Mouse (Mus musculus): ENCODE measurements around the gene Iqgap1. TPM values are rescaled to one million over a fixed set of nuclear protein-coding genes. Genes with fewer than 3 reads are reported as not detected.

Iqgap1 gene
- polyA plus RNA-seq, 1 experiment from 2014 or later, result 17.5 TPM

- Histone ChIP-seq H3K27ac (ENCODE audit: low read length) (peak within 1 kb of the TSS; percentile 96), H3K9ac (ENCODE audit: low read depth, low read length) (peak within 1 kb of the TSS; percentile 96), H3K4me1 (ENCODE audit: control insufficient read depth, insufficient read depth, low read length) (peaks cover 19% of the 10 kb centered on the region), H3K27me3 (ENCODE audit: control insufficient read depth, insufficient read depth, low read depth, low read length) (no peaks in the 10 kb centered on the region), H3K4me2 (ENCODE audit: low read length) (peak within 1 kb of the TSS; percentile 72), H3K9me3 (replicated peaks; ENCODE audit: control insufficient read depth, low read length, poor library complexity, severe bottlenecking) (no peaks in the 10 kb centered on the region), H3K4me3 (ENCODE audit: low read depth, low read length) (peak within 1 kb of the TSS; percentile 93), H3K36me3 (ENCODE audit: control insufficient read depth, insufficient read depth, low read length) (no peaks in the 10 kb centered on the region)
- ATAC-seq, result peak; percentile 82
- under 1% methylated on average over 78 of the region's 83 CpGs for WGBS
Observed at GRCm38 (mm10) chr7:80688556-80689220, 137.1 kb downstream of the Iqgap1 start, which contains the start of gene Crtc3. TSS of gene Crtc3 (minus strand) at chr7:80688877.

GRCm38 (mm10) chr7:80687721-80688555, 137.8 kb downstream of the Iqgap1 start:
- peak overlapping the region; percentile 96 for H3K9ac ChIP-seq (ENCODE audit: low read depth, low read length)
- no peaks in the 10 kb centered on the region for H3K27me3 ChIP-seq (ENCODE audit: control insufficient read depth, insufficient read depth, low read depth, low read length)
- peaks cover 19% of the 10 kb centered on the region for H3K4me1 ChIP-seq (ENCODE audit: control insufficient read depth, insufficient read depth, low read length)
- H3K9me3 ChIP-seq (replicated peaks; ENCODE audit: control insufficient read depth, low read length, poor library complexity, severe bottlenecking), result no peaks in the 10 kb centered on the region
- peak overlapping the region; percentile 93 for H3K4me3 ChIP-seq (ENCODE audit: low read depth, low read length)
- peak; percentile 52 for ATAC-seq
- peak overlapping the region; percentile 72 for H3K4me2 ChIP-seq (ENCODE audit: low read length)
- under 1% methylated on average over 68 of the region's 69 CpGs for WGBS
- H3K27ac ChIP-seq (ENCODE audit: low read length), result peak overlapping the region; percentile 96
- H3K36me3 ChIP-seq (ENCODE audit: control insufficient read depth, insufficient read depth, low read length), result no peaks in the 10 kb centered on the region

DNA sequence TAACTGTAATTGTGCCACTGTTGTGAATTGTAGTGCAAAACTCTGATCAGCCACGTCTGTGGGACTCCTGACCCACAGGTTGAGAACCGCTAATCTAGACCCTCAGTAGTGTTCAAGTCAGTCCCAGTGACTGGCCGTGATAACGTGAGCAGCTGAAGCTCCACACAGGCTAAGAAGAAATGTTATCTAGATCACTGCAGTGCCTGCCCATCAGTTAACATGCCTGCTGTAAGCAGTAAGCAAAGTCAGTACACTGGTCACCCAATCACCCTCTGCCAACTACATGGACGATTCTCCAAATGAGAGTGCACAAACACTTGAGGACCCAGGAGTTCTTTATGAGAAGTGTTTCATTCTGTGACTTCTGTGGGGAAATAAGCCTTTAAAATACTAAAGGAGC, 140.1 kb downstream of the Iqgap1 start:
- no peak overlapping the region for H3K4me2 ChIP-seq (ENCODE audit: low read length)
- no peaks in the 10 kb centered on the region for H3K9me3 ChIP-seq (replicated peaks; ENCODE audit: control insufficient read depth, low read length, poor library complexity, severe bottlenecking)
- no peaks in the 10 kb centered on the region for H3K36me3 ChIP-seq (ENCODE audit: control insufficient read depth, insufficient read depth, low read length)
- WGBS, result 87% methylated on average over 5 of the region's 5 CpGs
- no peak for ATAC-seq
- H3K4me1 ChIP-seq (ENCODE audit: control insufficient read depth, insufficient read depth, low read length), result peaks cover 19% of the 10 kb centered on the region
- H3K9ac ChIP-seq (ENCODE audit: low read depth, low read length), result no peak overlapping the region
- H3K4me3 ChIP-seq (ENCODE audit: low read depth, low read length), result no peak overlapping the region
- no peak overlapping the region for H3K27ac ChIP-seq (ENCODE audit: low read length)
- H3K27me3 ChIP-seq (ENCODE audit: control insufficient read depth, insufficient read depth, low read depth, low read length), result no peaks in the 10 kb centered on the region

- no peak overlapping the region for H3K9ac ChIP-seq (ENCODE audit: low read depth, low read length)
- H3K4me2 ChIP-seq (ENCODE audit: low read length), result no peak overlapping the region
- no peaks in the 10 kb centered on the region for H3K36me3 ChIP-seq (ENCODE audit: control insufficient read depth, insufficient read depth, low read length)
- no peaks in the 10 kb centered on the region for H3K9me3 ChIP-seq (replicated peaks; ENCODE audit: control insufficient read depth, low read length, poor library complexity, severe bottlenecking)
- peaks cover 26% of the 10 kb centered on the region for H3K4me1 ChIP-seq (ENCODE audit: control insufficient read depth, insufficient read depth, low read length)
- no peak overlapping the region for H3K4me3 ChIP-seq (ENCODE audit: low read depth, low read length)
- no peak overlapping the region for H3K27ac ChIP-seq (ENCODE audit: low read length)
- ATAC-seq, result no peak
- H3K27me3 ChIP-seq (ENCODE audit: control insufficient read depth, insufficient read depth, low read depth, low read length), result no peaks in the 10 kb centered on the region
- 58% methylated on average over 1 of the region's 1 CpGs for WGBS
Observed at GRCm38 (mm10) chr7:80682630-80683029, 143.1 kb downstream of the Iqgap1 start.

GRCm38 (mm10) chr7:80680218-80680847, 145.4 kb downstream of the Iqgap1 start:
- Histone ChIP-seq H3K27me3 (ENCODE audit: control insufficient read depth, insufficient read depth, low read depth, low read length) (no peaks in the 10 kb centered on the region), H3K27ac (ENCODE audit: low read length) (no peak overlapping the region), H3K4me1 (ENCODE audit: control insufficient read depth, insufficient read depth, low read length) (peaks cover 12% of the 10 kb centered on the region), H3K9me3 (replicated peaks; ENCODE audit: control insufficient read depth, low read length, poor library complexity, severe bottlenecking) (no peaks in the 10 kb centered on the region), H3K9ac (ENCODE audit: low read depth, low read length) (no peak overlapping the region), H3K36me3 (ENCODE audit: control insufficient read depth, insufficient read depth, low read length) (no peaks in the 10 kb centered on the region), H3K4me3 (ENCODE audit: low read depth, low read length) (no peak overlapping the region), H3K4me2 (ENCODE audit: low read length) (no peak overlapping the region)
- 24% methylated on average over 12 of the region's 12 CpGs for WGBS
- no peak for ATAC-seq

GRCm38 (mm10) chr7:80672323-80672722, 153.5 kb downstream of the Iqgap1 start:
- Histone ChIP-seq H3K4me1 (ENCODE audit: control insufficient read depth, insufficient read depth, low read length) (no peaks in the 10 kb centered on the region; the same call in 1 of the 2 replicates), H3K4me2 (ENCODE audit: low read length) (no peak overlapping the region), H3K9me3 (replicated peaks; ENCODE audit: control insufficient read depth, low read length, poor library complexity, severe bottlenecking) (no peaks in the 10 kb centered on the region), H3K27ac (ENCODE audit: low read length) (no peak overlapping the region), H3K4me3 (ENCODE audit: low read depth, low read length) (no peak overlapping the region), H3K27me3 (ENCODE audit: control insufficient read depth, insufficient read depth, low read depth, low read length) (no peaks in the 10 kb centered on the region), H3K36me3 (ENCODE audit: control insufficient read depth, insufficient read depth, low read length) (no peaks in the 10 kb centered on the region), H3K9ac (ENCODE audit: low read depth, low read length) (no peak overlapping the region)
- ATAC-seq, result no peak
- 56% methylated on average over 3 of the region's 3 CpGs for WGBS

DNA sequence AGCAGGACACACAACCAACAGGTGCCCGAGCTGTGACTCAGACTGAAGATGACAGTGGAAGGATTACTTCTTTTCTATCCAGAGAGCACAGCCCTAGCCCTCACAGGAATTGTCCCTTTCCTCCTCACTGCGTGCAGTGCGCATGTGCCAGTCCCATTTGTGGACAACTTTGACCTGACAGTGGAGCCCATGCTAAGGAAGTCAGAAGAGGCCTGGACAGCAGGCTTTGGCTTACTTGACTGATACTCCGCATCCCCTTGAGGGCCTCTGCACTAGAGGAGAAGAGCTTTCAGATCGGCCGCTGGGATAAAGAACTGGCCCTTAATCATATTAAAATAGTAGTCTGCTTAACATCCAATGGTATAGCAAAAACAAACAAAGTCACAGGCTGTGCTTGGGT, 154.9 kb downstream of the Iqgap1 start:
- no peak overlapping the region for H3K4me2 ChIP-seq (ENCODE audit: low read length)
- H3K27ac ChIP-seq (ENCODE audit: low read length), result no peak overlapping the region
- H3K4me1 ChIP-seq (ENCODE audit: control insufficient read depth, insufficient read depth, low read length), result no peaks in the 10 kb centered on the region; the same call in 1 of the 2 replicates
- WGBS, result 91% methylated on average over 6 of the region's 6 CpGs
- no peaks in the 10 kb centered on the region for H3K9me3 ChIP-seq (replicated peaks; ENCODE audit: control insufficient read depth, low read length, poor library complexity, severe bottlenecking)
- no peak overlapping the region for H3K9ac ChIP-seq (ENCODE audit: low read depth, low read length)
- H3K4me3 ChIP-seq (ENCODE audit: low read depth, low read length), result no peak overlapping the region
- H3K36me3 ChIP-seq (ENCODE audit: control insufficient read depth, insufficient read depth, low read length), result no peaks in the 10 kb centered on the region
- no peaks in the 10 kb centered on the region for H3K27me3 ChIP-seq (ENCODE audit: control insufficient read depth, insufficient read depth, low read depth, low read length)
- no peak for ATAC-seq

DNA sequence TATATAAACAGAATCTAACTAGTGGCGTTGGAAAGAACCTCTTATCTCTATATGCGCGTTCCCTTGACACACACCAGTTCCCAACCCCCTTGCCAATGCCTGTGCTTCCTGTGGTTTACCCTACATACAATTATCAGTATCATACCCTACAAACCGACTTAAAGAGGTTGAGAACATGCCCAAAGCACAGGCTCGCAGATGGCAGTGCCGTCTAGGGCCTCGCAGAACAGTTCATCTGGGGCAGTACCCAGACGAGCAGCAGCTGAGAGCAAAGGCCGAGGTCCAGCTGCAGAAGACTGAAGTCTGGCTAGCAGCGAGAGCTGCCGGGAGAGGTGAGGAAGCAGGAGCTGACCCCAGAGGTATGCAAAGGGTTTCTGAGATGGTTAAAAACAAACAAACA, 158.6 kb downstream of the Iqgap1 start:
- Histone ChIP-seq H3K9ac (ENCODE audit: low read depth, low read length) (no peak overlapping the region), H3K27me3 (ENCODE audit: control insufficient read depth, insufficient read depth, low read depth, low read length) (no peaks in the 10 kb centered on the region), H3K4me2 (ENCODE audit: low read length) (no peak overlapping the region), H3K4me3 (ENCODE audit: low read depth, low read length) (no peak overlapping the region), H3K36me3 (ENCODE audit: control insufficient read depth, insufficient read depth, low read length) (no peaks in the 10 kb centered on the region), H3K27ac (ENCODE audit: low read length) (no peak overlapping the region), H3K9me3 (replicated peaks; ENCODE audit: control insufficient read depth, low read length, poor library complexity, severe bottlenecking) (no peaks in the 10 kb centered on the region), H3K4me1 (ENCODE audit: control insufficient read depth, insufficient read depth, low read length) (no peaks in the 10 kb centered on the region; the same call in 1 of the 2 replicates)
- no peak for ATAC-seq
- WGBS, result 81% methylated on average over 11 of the region's 11 CpGs
